Mouse (Mus musculus): Measurements from ENCODE around the gene Traf3ip2.

- TF ChIP-seq CTCF (IDR thresholded peaks at IDR 0.05; ENCODE audit: borderline replicate concordance, extremely low read depth, insufficient read depth, insufficient read length) = no peak
- TF ChIP-seq POLR2A (IDR thresholded peaks at IDR 0.05; ENCODE audit: borderline replicate concordance, extremely low read depth, insufficient read depth, insufficient read length, poor library complexity, severe bottlenecking) = no peak
Observed at GRCm38 (mm10) chr10:39646629-39647019, 33.9 kb downstream of the Traf3ip2 start.

All from brain, embryonic 14.5 days (tissue).